Mouse (Mus musculus): Measurements from ENCODE around the gene Oaf. TPM values are rescaled to one million over a fixed set of nuclear protein-coding genes. Genes with fewer than 3 reads are reported as not detected.
A peak's percentile ranks its signal among the peaks of the same experiment; 100 is the strongest.

Oaf gene
- polyA plus RNA-seq, 1 experiment from 2014 or later: 96.4 TPM

DNA sequence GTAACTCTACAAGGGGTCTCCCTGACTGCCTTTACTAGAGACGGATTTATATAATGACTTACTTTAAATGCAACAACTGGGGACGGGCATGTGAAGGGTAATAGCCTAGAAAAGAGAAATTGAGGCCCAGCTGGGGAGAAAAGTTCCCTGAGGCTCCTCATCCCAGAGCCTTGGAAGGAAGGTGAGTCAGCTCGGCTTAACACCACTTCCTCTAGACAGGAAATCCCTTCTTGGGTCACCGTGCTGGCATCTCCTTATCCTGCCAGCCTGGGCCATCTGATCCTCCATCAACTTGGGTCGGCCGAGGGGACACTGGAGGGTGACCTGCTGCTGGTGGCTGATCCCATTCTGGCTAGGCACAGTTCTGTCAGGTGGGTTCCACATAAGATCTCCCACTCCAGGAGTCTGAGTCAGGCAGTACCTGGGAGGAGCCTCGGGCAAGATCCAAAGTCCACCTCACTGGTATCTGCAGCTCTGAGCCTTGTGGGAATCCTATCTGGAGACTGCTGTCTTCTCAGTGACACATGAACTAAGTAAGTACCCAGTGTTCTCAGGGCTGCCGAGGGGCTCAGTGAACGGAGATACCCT, 13.0 kb downstream of the Oaf start:
- 68% methylated on average over 9 of the region's 9 CpGs for WGBS
- H3K4me2 ChIP-seq (ENCODE audit: low read depth, severe bottlenecking): no peak overlapping the region
- no peak overlapping the region for H3K4me3 ChIP-seq (ENCODE audit: low read depth, low read length)
- no peak overlapping the region for H3K27ac ChIP-seq (replicated peaks; ENCODE audit: low read depth, low read length)
- DNase-seq (ENCODE audit: low spot score) (no peak), ATAC-seq (ENCODE audit: insufficient number of reproducible peaks, low FRiP score, low TSS enrichment, low read depth) (no peak)
- no peak overlapping the region for H3K9ac ChIP-seq (ENCODE audit: low read length)
- H3K4me1 ChIP-seq (ENCODE audit: control insufficient read depth, insufficient read depth, low read length): peaks cover 27% of the 10 kb centered on the region
- peaks cover 13% of the 10 kb centered on the region; the same call in 1 of the 2 replicates for H3K36me3 ChIP-seq (ENCODE audit: control insufficient read depth, insufficient read depth, low read length)
- H3K9me3 ChIP-seq (ENCODE audit: control insufficient read depth, low read length): no peaks in the 10 kb centered on the region
- H3K27me3 ChIP-seq (ENCODE audit: control insufficient read depth, insufficient read depth, low read length): no peaks in the 10 kb centered on the region

DNA sequence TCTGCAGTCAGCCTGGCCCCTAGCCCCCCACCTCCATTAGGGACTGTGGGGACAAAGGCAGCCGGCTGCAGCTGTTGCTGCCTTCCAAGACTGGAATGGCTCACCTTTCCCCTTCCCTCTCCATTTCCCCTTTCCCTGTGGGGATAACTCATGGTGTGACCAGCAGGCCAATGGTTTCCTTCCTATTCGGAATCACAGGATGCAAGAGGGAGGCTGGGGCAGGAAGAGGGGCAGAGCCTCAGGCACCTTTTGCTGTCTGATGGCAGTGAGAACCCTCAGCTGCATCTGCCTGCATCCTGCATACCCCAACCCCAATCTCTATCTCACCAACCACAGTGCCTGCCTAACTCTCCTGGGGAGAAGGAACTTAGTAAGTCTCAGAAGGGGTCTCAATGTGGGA, 14.2 kb downstream of the Oaf start:
- 28% methylated on average over 2 of the region's 2 CpGs for WGBS
- peaks cover 18% of the 10 kb centered on the region for H3K4me1 ChIP-seq (ENCODE audit: control insufficient read depth, insufficient read depth, low read length)
- peaks cover 15% of the 10 kb centered on the region for H3K36me3 ChIP-seq (ENCODE audit: control insufficient read depth, insufficient read depth, low read length)
- H3K27ac ChIP-seq (replicated peaks; ENCODE audit: low read depth, low read length): peak overlapping the region; percentile 45; the same call in 1 of the 2 replicates
- no peaks in the 10 kb centered on the region for H3K27me3 ChIP-seq (ENCODE audit: control insufficient read depth, insufficient read depth, low read length)
- ATAC-seq (ENCODE audit: insufficient number of reproducible peaks, low FRiP score, low TSS enrichment, low read depth) (no peak), DNase-seq (ENCODE audit: low spot score) (no peak)
- no peak overlapping the region for H3K4me3 ChIP-seq (ENCODE audit: low read depth, low read length)
- H3K9ac ChIP-seq (ENCODE audit: low read length): no peak overlapping the region; the same call in 1 of the 2 replicates
- H3K9me3 ChIP-seq (ENCODE audit: control insufficient read depth, low read length): no peaks in the 10 kb centered on the region
- no peak overlapping the region for H3K4me2 ChIP-seq (ENCODE audit: low read depth, severe bottlenecking)

DNA sequence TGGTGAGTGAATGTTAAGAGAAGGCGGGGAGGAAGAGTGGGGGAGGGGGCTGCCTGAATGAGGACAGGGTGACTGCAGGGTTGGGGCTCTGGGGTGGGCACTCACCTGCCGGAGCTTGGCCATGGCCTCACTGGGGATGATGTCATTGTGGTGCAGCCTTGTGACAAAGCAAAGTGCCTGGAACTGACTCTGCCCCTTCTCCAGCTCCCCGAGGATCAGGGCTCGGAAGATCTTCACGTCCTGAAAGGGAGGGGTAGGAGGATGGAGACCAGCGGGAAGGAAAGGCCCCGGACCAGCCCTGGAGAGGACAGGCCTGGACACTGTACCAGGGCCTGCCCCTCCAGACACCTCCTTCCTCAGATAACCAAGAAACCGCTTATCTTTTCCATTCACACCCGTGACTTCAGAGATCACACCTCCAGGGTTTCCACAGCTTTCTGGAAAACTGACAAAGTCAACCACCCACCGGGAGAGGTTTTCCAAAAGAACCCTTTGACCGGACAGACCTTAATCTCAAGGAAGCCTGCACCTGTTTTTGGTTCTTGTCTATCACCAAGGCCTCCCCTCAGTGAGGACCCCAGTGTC, 14.8 kb downstream of the Oaf start:
- peaks cover 17% of the 10 kb centered on the region for H3K4me1 ChIP-seq (ENCODE audit: control insufficient read depth, insufficient read depth, low read length)
- peak overlapping the region; percentile 45; the same call in 1 of the 2 replicates for H3K27ac ChIP-seq (replicated peaks; ENCODE audit: low read depth, low read length)
- no peak overlapping the region for H3K4me2 ChIP-seq (ENCODE audit: low read depth, severe bottlenecking)
- no peaks in the 10 kb centered on the region for H3K27me3 ChIP-seq (ENCODE audit: control insufficient read depth, insufficient read depth, low read length)
- no peak for DNase-seq (ENCODE audit: low spot score)
- H3K9ac ChIP-seq (ENCODE audit: low read length): no peak overlapping the region
- no peak for ATAC-seq (ENCODE audit: insufficient number of reproducible peaks, low FRiP score, low TSS enrichment, low read depth)
- H3K4me3 ChIP-seq (ENCODE audit: low read depth, low read length): no peak overlapping the region
- peaks cover 15% of the 10 kb centered on the region for H3K36me3 ChIP-seq (ENCODE audit: control insufficient read depth, insufficient read depth, low read length)
- WGBS: 59% methylated on average over 11 of the region's 11 CpGs
- no peaks in the 10 kb centered on the region for H3K9me3 ChIP-seq (ENCODE audit: control insufficient read depth, low read length)

DNA sequence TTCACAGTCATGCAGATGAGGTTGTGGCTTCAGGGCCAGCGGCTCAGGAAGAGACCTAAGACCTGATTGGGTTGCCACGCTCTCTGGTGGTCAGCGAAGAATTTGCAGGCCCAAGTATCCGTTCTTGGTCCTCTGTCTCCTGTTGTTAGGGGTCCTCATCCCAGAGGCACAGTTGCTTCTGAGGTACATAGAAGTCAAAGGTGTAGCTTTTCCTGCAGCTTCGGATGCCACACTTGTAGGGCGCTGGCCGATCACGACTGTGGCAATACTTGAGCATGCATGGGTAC, 17.3 kb downstream of the Oaf start:
- 44% methylated on average over 8 of the region's 8 CpGs for WGBS
- H3K27ac ChIP-seq (replicated peaks; ENCODE audit: low read depth, low read length): no peak overlapping the region; the same call in 1 of the 2 replicates
- H3K9me3 ChIP-seq (ENCODE audit: control insufficient read depth, low read length): no peaks in the 10 kb centered on the region
- H3K4me3 ChIP-seq (ENCODE audit: low read depth, low read length): no peak overlapping the region
- no peaks in the 10 kb centered on the region for H3K27me3 ChIP-seq (ENCODE audit: control insufficient read depth, insufficient read depth, low read length)
- H3K4me1 ChIP-seq (ENCODE audit: control insufficient read depth, insufficient read depth, low read length): peaks cover 17% of the 10 kb centered on the region
- no peak overlapping the region for H3K4me2 ChIP-seq (ENCODE audit: low read depth, severe bottlenecking)
- DNase-seq (ENCODE audit: low spot score) (peak; percentile 64), ATAC-seq (ENCODE audit: insufficient number of reproducible peaks, low FRiP score, low TSS enrichment, low read depth) (no peak)
- peaks cover 11% of the 10 kb centered on the region for H3K36me3 ChIP-seq (ENCODE audit: control insufficient read depth, insufficient read depth, low read length)
- no peak overlapping the region for H3K9ac ChIP-seq (ENCODE audit: low read length)

DNA sequence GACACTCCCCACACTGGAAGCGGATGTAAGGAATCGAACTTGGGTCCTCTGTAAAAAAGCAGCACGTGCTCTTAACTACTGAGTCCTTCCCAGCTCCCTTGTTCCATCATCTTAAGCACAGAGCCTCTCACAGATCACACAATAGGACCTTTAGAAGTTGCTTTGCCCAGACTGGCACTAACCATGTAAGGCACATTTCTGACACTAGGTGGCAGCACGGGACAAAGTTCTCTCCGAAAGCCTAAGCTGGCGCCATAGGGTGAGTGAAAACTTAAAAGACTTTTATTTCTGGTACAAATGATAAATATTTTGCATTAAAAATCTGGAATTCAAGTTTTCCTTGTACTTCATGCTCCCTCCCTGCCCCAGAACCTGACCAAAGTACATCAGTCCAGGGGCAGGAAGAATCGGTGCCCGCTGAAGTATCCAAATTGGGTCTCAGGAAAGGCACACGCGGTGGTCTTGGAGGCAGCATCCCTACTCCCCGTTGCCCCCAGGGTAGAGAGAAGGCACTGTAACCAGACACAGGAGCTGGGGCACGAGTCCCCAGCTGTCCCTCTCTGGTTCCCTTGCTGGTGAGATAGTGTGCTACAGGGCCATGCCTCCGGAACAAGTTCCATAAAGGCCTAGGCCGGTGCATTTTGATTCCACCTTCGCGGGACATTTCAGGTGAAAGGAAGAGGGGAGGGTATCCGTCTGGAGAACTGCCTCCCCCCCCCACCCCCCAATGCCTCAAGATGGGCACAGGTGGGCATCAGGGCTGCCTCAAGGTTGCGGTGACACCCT, 17.9 kb downstream of the Oaf start:
- Histone ChIP-seq H3K4me3 (ENCODE audit: low read depth, low read length) (no peak overlapping the region), H3K27ac (replicated peaks; ENCODE audit: low read depth, low read length) (no peak overlapping the region; the same call in 1 of the 2 replicates), H3K27me3 (ENCODE audit: control insufficient read depth, insufficient read depth, low read length) (no peaks in the 10 kb centered on the region), H3K9me3 (ENCODE audit: control insufficient read depth, low read length) (no peaks in the 10 kb centered on the region), H3K4me1 (ENCODE audit: control insufficient read depth, insufficient read depth, low read length) (peaks cover 16% of the 10 kb centered on the region), H3K4me2 (ENCODE audit: low read depth, severe bottlenecking) (no peak overlapping the region), H3K9ac (ENCODE audit: low read length) (no peak overlapping the region), H3K36me3 (ENCODE audit: control insufficient read depth, insufficient read depth, low read length) (peaks cover 8% of the 10 kb centered on the region)
- WGBS: 41% methylated on average over 18 of the region's 18 CpGs
- ATAC-seq (ENCODE audit: insufficient number of reproducible peaks, low FRiP score, low TSS enrichment, low read depth) (peak; percentile 53), DNase-seq (ENCODE audit: low spot score) (peak; percentile 96)

DNA sequence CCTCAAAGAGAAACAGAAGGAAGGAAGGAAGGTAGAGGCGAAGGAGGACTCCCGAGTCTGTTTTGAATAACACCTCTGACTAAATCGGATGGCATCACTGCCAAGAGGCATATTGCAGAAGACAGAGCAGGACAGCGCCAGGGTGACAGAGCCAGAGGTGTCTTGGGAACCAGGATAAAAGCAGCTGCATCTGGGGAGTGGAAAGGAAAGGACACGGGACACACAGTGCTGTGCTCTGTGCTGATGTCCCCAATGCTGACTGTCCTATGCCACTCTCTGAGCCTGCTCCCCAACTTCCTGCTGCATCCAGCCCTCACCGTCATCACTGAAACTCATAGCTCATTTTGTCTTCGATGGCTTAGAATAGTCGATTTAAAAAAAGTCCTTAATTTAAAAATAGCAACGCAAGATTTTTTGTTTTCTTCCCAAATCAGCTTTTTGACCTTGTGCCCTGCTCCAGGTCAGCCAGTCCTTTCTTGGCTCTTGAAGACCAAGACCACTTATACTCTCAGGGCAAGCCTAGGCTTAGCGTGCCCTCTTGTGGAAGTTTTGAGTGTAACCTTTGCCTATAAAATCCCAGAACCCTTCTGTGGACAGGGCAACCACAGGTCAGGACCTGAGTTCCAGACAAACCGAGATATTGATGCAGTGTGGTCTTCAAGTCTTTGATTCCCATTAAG, 28.8 kb downstream of the Oaf start:
- Histone ChIP-seq H3K27me3 (ENCODE audit: control insufficient read depth, insufficient read depth, low read length) (peaks cover 4% of the 10 kb centered on the region), H3K4me3 (ENCODE audit: low read depth, low read length) (no peak overlapping the region), H3K27ac (replicated peaks; ENCODE audit: low read depth, low read length) (no peak overlapping the region), H3K4me1 (ENCODE audit: control insufficient read depth, insufficient read depth, low read length) (peaks cover 3% of the 10 kb centered on the region), H3K4me2 (ENCODE audit: low read depth, severe bottlenecking) (no peak overlapping the region), H3K36me3 (ENCODE audit: control insufficient read depth, insufficient read depth, low read length) (no peaks in the 10 kb centered on the region), H3K9me3 (ENCODE audit: control insufficient read depth, low read length) (no peaks in the 10 kb centered on the region), H3K9ac (ENCODE audit: low read length) (no peak overlapping the region)
- ATAC-seq (ENCODE audit: insufficient number of reproducible peaks, low FRiP score, low TSS enrichment, low read depth) (0 out of 2 replicates have a peak, but pooled peaks have one; percentile 44), DNase-seq (ENCODE audit: low spot score) (peak; percentile 76)
- WGBS: 27% methylated on average over 11 of the region's 11 CpGs

DNA sequence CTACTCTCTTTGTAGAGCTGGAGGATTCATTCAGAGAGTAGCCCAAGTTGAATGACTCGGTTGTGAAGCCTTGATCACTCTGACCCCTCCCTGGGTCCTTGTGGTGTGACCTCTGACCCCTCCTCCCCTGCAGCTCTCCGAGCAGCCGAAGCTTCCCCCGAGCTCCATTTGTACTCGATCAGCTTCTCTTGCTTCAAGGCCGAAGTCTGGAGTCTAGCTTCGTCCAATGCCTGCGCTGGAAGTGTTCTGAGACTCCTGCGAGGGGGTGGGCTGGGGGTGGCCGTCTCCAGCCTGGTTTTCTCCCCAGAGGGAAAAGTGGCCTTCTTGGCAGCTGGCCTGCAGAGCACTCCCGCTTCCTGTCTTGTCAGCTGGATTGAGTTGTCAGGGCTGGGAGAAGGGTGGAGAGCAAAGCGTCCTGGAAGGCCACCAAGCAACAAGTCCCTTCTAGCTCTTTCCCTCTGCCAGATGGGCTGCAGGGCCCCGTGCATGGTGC, 29.5 kb downstream of the Oaf start, which contains the start of gene Pou2f3:
Gene Pou2f3, minus strand, starts transcription at position 180 of the 493 bp plus-strand sequence.
- Histone ChIP-seq H3K27ac (replicated peaks; ENCODE audit: low read depth, low read length) (no peak within 1 kb of the TSS), H3K4me2 (ENCODE audit: low read depth, severe bottlenecking) (peak within 1 kb of the TSS; percentile 16; the same call in 1 of the 2 replicates)

DNA sequence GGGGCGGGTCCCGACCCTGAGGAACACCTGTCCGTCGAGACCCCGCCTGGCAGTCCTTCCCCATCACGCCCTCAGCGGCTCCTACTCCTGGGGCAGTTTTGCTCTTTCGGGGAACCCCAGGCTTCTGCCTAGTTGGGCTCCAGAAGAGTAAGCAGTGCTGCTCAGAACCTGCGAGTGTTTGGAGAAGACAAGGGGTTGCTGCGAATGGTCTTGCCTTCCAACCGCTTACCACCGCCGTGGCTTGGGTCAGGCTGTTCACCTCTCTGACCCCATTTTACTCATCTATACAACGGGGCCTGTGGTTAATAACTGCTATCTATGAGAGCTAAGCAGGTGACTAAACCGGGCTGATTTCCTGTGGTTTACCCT, 33.7 kb downstream of the Oaf start:
- Histone ChIP-seq H3K36me3 (ENCODE audit: control insufficient read depth, insufficient read depth, low read length) (no peaks in the 10 kb centered on the region), H3K9ac (ENCODE audit: low read length) (no peak overlapping the region), H3K27ac (replicated peaks; ENCODE audit: low read depth, low read length) (no peak overlapping the region), H3K4me1 (ENCODE audit: control insufficient read depth, insufficient read depth, low read length) (peaks cover 12% of the 10 kb centered on the region), H3K4me3 (ENCODE audit: low read depth, low read length) (peak overlapping the region; percentile 33), H3K4me2 (ENCODE audit: low read depth, severe bottlenecking) (peak overlapping the region; percentile 69), H3K27me3 (ENCODE audit: control insufficient read depth, insufficient read depth, low read length) (peaks cover 20% of the 10 kb centered on the region), H3K9me3 (ENCODE audit: control insufficient read depth, low read length) (no peaks in the 10 kb centered on the region)
- ATAC-seq (ENCODE audit: insufficient number of reproducible peaks, low FRiP score, low TSS enrichment, low read depth): no peak
- peak; percentile 28 for DNase-seq (ENCODE audit: low spot score)
- under 1% methylated on average over 15 of the region's 15 CpGs for WGBS

More for the DNA sequence above, 29.5 kb downstream of the Oaf start, which contains the start of gene Pou2f3:
- Histone ChIP-seq H3K4me3 (ENCODE audit: low read depth, low read length) (no peak within 1 kb of the TSS), H3K9me3 (ENCODE audit: control insufficient read depth, low read length) (no peaks in the 10 kb centered on the region), H3K27me3 (ENCODE audit: control insufficient read depth, insufficient read depth, low read length) (peaks cover 11% of the 10 kb centered on the region), H3K4me1 (ENCODE audit: control insufficient read depth, insufficient read depth, low read length) (peaks cover 10% of the 10 kb centered on the region), H3K9ac (ENCODE audit: low read length) (no peak within 1 kb of the TSS), H3K36me3 (ENCODE audit: control insufficient read depth, insufficient read depth, low read length) (no peaks in the 10 kb centered on the region)
- ATAC-seq (ENCODE audit: insufficient number of reproducible peaks, low FRiP score, low TSS enrichment, low read depth) (no peak), DNase-seq (ENCODE audit: low spot score) (peak; percentile 31)
- WGBS: 3% methylated on average over 13 of the region's 13 CpGs

Data from limb, embryonic 11.5 days (tissue).